13 mouse cellular contexts compared by ENCODE assay signal in genomic region chr2:138792711-138793450, GRCm38 (mm10).
DNase-seq lines count a peak whose midpoint lies in the region; ATAC-seq lines count a peak whose summit lies in the region.
"Had no signal": no experiment of that assay in that cellular context is flagged by ENCODE, and none has a peak within 500 bp of the region (broad histone marks: within the 10 kb centered on the region; RNA-seq: fewer than 3 reads in every experiment).

No protein-coding gene starts in this region.

- ATAC-seq in erythroblast, adult 5-6 weeks (replicated peaks; ENCODE audit: low FRiP score, poor library complexity, severe bottlenecking): no peak
- ATAC-seq: midbrain, embryonic 13.5 days; Patski had no signal

- peak; percentile 98 for DNase-seq in brain, adult 2 months (ENCODE audit: low read depth, low spot score)
- peak; percentile 84 for DNase-seq in cerebellum, adult 11 months
- DNase-seq in fat pad, adult 2 months (ENCODE audit: extremely low read depth, low read depth, low spot score): peak; percentile 88
- DNase-seq in layer of hippocampus, postnatal 25 days (ENCODE audit: extremely low spot score in 1 of 2, low spot score in 1 of 2): peak; percentile 16 to 18
- DNase-seq in adrenal gland, postnatal 36 days: no peak
- no peak for DNase-seq in ovary, postnatal 10 days (ENCODE audit: low spot score)
- DNase-seq: gastrocnemius, postnatal 36 days; kidney, adult 2 months; lung, postnatal 36 days; thymus, postnatal 4 days had no signal

Comparison
In these comparisons a context has a peak if more than half of its experiments do, and no peak if none do; other contexts are left out.
1. DNase-seq: peak in brain, adult 2 months (single experiment), cerebellum, adult 11 months (single experiment), fat pad, adult 2 months (single experiment) and layer of hippocampus, postnatal 25 days (2 of 2); none in adrenal gland, postnatal 36 days (0 of 2) and ovary, postnatal 10 days (single experiment).